Mouse (Mus musculus) CH12.LX (cell line): ENCODE data around the gene Gfod2. TPM values are rescaled to one million over a fixed set of nuclear protein-coding genes. Genes with fewer than 3 reads are reported as not detected.
A peak's percentile ranks its signal among the peaks of the same experiment; 100 is the strongest.

Experiments used
- DNase-seq: peaks from one replicate; pipeline ENCODE4 v3.0.0-alpha.2; 2013; ENCODE audit errors: extremely low read depth
- H3K27ac ChIP-seq: 2 replicates; pipeline ENCODE4 v1.5.1; 2012; ENCODE audit warnings: low read depth, mild to moderate bottlenecking, control low read depth, moderate library complexity; ENCODE audit not compliant: insufficient read depth
- H3K27me3 ChIP-seq: replicated peaks from 2 replicates; pipeline ENCODE3; 2012; ENCODE audit warnings: inconsistent platforms
- H3K36me3 ChIP-seq, 2 experiments: replicated peaks in 1 of 2; 2 replicates each; pipeline versions ENCODE3 to v1.6.1; 2012; ENCODE audit warnings: inconsistent platforms in 1 of 2, low read length in 1 of 2, mild to moderate bottlenecking in 1 of 2, mixed read lengths in 1 of 2, moderate library complexity in 1 of 2; ENCODE audit not compliant: control insufficient read depth in 1 of 2, insufficient read depth in 1 of 2
- H3K4me1 ChIP-seq, 2 experiments: 2 replicates each; pipeline ENCODE4 v1.6.1; 2012; ENCODE audit warnings: inconsistent platforms in 1 of 2, moderate library complexity in 1 of 2; ENCODE audit not compliant: insufficient read depth in 2 of 2, control insufficient read depth in 1 of 2
- H3K4me2 ChIP-seq: 2 replicates; pipeline ENCODE4 v1.6.1; 2012; ENCODE audit warnings: low read depth, mild to moderate bottlenecking, control low read depth; ENCODE audit not compliant: poor library complexity, insufficient read depth, severe bottlenecking
- H3K4me3 ChIP-seq, 3 experiments: fragments of 150-350 bp in 1 of 3; sonication (generic) in 1 of 3; replicated peaks in 1 of 3; 2 replicates each; pipeline versions ENCODE3 to v1.5.1; 2011 to 2012; ENCODE audit warnings: low read depth in 2 of 3, low read length in 2 of 3, mild to moderate bottlenecking in 2 of 3, moderate library complexity in 2 of 3, control low read depth in 1 of 3, improper control_type of control experiment in 1 of 3, inconsistent platforms in 1 of 3, mixed read lengths in 1 of 3; ENCODE audit not compliant: poor library complexity in 1 of 3
- H3K79me2 ChIP-seq: replicated peaks from 2 replicates; pipeline ENCODE4 v1.6.1; 2012; ENCODE audit warnings: mild to moderate bottlenecking, moderate library complexity; ENCODE audit not compliant: control insufficient read depth, poor library complexity, insufficient read depth, severe bottlenecking; ENCODE audit errors: extremely low read depth
- H3K9ac ChIP-seq: 2 replicates; pipeline ENCODE4 v1.6.1; 2012; ENCODE audit warnings: low read depth, mild to moderate bottlenecking, control low read depth, moderate library complexity; ENCODE audit not compliant: insufficient read depth
- H3K9me3 ChIP-seq: replicated peaks from 2 replicates; pipeline ENCODE3; 2012; ENCODE audit warnings: low read length, inconsistent platforms, mixed read lengths
- CTCF ChIP-seq, 2 experiments: IDR thresholded peaks in 1 of 2; conservative IDR thresholded peaks in 1 of 2; 2 replicates each; pipeline ENCODE4 v1.5.1; 2011 to 2012; ENCODE audit warnings: low read depth in 2 of 2, low read length in 2 of 2, improper control_type of control experiment in 1 of 2, inconsistent platforms in 1 of 2, mild to moderate bottlenecking in 1 of 2, moderate library complexity in 1 of 2
- E2F4 ChIP-seq: IDR thresholded peaks from 2 replicates; pipeline ENCODE4 v1.6.1; 2011; ENCODE audit warnings: low read depth, low read length, improper control_type of control experiment; ENCODE audit not compliant: insufficient replicate concordance
- EP300 ChIP-seq: IDR thresholded peaks from 2 replicates; pipeline ENCODE4 v1.6.1; 2011; ENCODE audit warnings: low read length, improper control_type of control experiment
- ETS1 ChIP-seq: conservative IDR thresholded peaks from 2 replicates; pipeline ENCODE4 v1.6.1; 2012; ENCODE audit warnings: low read depth, mild to moderate bottlenecking, inconsistent platforms, low read length, improper control_type of control experiment, moderate library complexity
- GABPA ChIP-seq: IDR thresholded peaks from 2 replicates; pipeline ENCODE4 v1.6.1; 2012; ENCODE audit warnings: low read depth, low read length, improper control_type of control experiment, inconsistent platforms; ENCODE audit not compliant: insufficient replicate concordance
- KAT2A ChIP-seq: IDR thresholded peaks from 2 replicates; pipeline ENCODE4 v1.6.1; 2012; ENCODE audit warnings: low read length, improper control_type of control experiment, inconsistent platforms; ENCODE audit not compliant: insufficient replicate concordance
- MAFK ChIP-seq: IDR thresholded peaks from 2 replicates; pipeline ENCODE4 v1.6.1; 2011; ENCODE audit warnings: low read length, improper control_type of control experiment; ENCODE audit not compliant: insufficient replicate concordance
- MEF2A ChIP-seq: IDR thresholded peaks from 2 replicates; pipeline ENCODE4 v1.6.1; 2014; ENCODE audit warnings: low read depth, mild to moderate bottlenecking, inconsistent platforms, low read length, improper control_type of control experiment, borderline replicate concordance
- PAX5 ChIP-seq: IDR thresholded peaks from 2 replicates; pipeline ENCODE4 v1.6.1; 2012; ENCODE audit warnings: low read length, inconsistent platforms, mixed read lengths
- POLR2A ChIP-seq: IDR thresholded peaks from 2 replicates; pipeline ENCODE4 v1.6.1; 2011; ENCODE audit warnings: low read depth, mild to moderate bottlenecking, improper control_type of control experiment, low read length
- POLR2AphosphoS2 ChIP-seq: IDR thresholded peaks from 2 replicates; pipeline ENCODE4 v1.6.1; 2011; ENCODE audit warnings: low read depth, low read length, improper control_type of control experiment
- RAD21 ChIP-seq: IDR thresholded peaks from 2 replicates; pipeline ENCODE4 v1.6.1; 2011; ENCODE audit warnings: low read depth, mild to moderate bottlenecking, low read length, improper control_type of control experiment, moderate library complexity
- RCOR1 ChIP-seq: conservative IDR thresholded peaks from 2 replicates; pipeline ENCODE4 v1.6.1; 2012; ENCODE audit warnings: low read depth, mild to moderate bottlenecking, inconsistent platforms, low read length, improper control_type of control experiment
- SMC3 ChIP-seq: IDR thresholded peaks from 2 replicates; pipeline ENCODE4 v1.6.1; 2011; ENCODE audit warnings: low read depth, low read length, improper control_type of control experiment
- TCF12 ChIP-seq: IDR thresholded peaks from 2 replicates; pipeline ENCODE4 v1.6.1; 2014; ENCODE audit warnings: low read depth, mild to moderate bottlenecking, inconsistent platforms, low read length, improper control_type of control experiment
- USF2 ChIP-seq: conservative IDR thresholded peaks from 2 replicates; pipeline ENCODE4 v1.6.1; 2011; ENCODE audit warnings: low read depth, low read length, improper control_type of control experiment
- ZC3H11A ChIP-seq: IDR thresholded peaks from 2 replicates; pipeline ENCODE4 v1.6.1; 2012; ENCODE audit warnings: low read depth, mild to moderate bottlenecking, inconsistent platforms, low read length, improper control_type of control experiment
- ZKSCAN1 ChIP-seq: IDR thresholded peaks from 2 replicates; pipeline ENCODE4 v1.6.1; 2012; ENCODE audit warnings: low read depth, inconsistent platforms, low read length, improper control_type of control experiment, borderline replicate concordance
- ZMIZ1 ChIP-seq: IDR thresholded peaks from 2 replicates; pipeline ENCODE4 v1.6.1; 2012; ENCODE audit warnings: low read depth, mild to moderate bottlenecking, inconsistent platforms, low read length, improper control_type of control experiment
- ZNF384 ChIP-seq: IDR thresholded peaks from 2 replicates; pipeline ENCODE4 v1.6.1; 2012; ENCODE audit warnings: low read depth, low read length, improper control_type of control experiment, inconsistent platforms
- dilution Hi-C: fragments of 300-500 bp; cut with MboI; formaldehyde crosslinking; loops from 2 replicates; pipeline ENCODE4 v1.14.3; 2020; ENCODE audit warnings: low sequenced_read_pairs; ENCODE audit not compliant: extremely low pct_unique_long_range_greater_than_20kb, extremely low pct_ligation_motif_present
- in situ Hi-C: fragments of 300-500 bp; cut with MboI; formaldehyde crosslinking; loops from 3 replicates; pipeline ENCODE4 v1.14.3; 2019; ENCODE audit warnings: low sequenced_read_pairs, low pct_ligation_motif_present, low pct_unique_long_range_greater_than_20kb, mixed read lengths
- polyA plus RNA-seq: library from polyadenylated mRNA; unstranded; fragments of >175 nt; gene quantifications from 2 replicates; pipeline ENCODE4 v1.2.1, GENCODE M21; 2012; ENCODE audit warnings: low read depth; ENCODE audit not compliant: insufficient read length
- total RNA-seq, 2 experiments: library from RNA; depleted of rRNA; stranded (reverse); fragments of 300-350 nt in 1 of 2; fragments of >200 nt in 1 of 2; gene quantifications; 2 replicates each; pipeline ENCODE4 v1.2.3; 2012 to 2014

Gfod2 gene
- total and polyA plus RNA-seq, 3 experiments, result 1.7 to 3.1 (median 3.1) TPM

DNA sequence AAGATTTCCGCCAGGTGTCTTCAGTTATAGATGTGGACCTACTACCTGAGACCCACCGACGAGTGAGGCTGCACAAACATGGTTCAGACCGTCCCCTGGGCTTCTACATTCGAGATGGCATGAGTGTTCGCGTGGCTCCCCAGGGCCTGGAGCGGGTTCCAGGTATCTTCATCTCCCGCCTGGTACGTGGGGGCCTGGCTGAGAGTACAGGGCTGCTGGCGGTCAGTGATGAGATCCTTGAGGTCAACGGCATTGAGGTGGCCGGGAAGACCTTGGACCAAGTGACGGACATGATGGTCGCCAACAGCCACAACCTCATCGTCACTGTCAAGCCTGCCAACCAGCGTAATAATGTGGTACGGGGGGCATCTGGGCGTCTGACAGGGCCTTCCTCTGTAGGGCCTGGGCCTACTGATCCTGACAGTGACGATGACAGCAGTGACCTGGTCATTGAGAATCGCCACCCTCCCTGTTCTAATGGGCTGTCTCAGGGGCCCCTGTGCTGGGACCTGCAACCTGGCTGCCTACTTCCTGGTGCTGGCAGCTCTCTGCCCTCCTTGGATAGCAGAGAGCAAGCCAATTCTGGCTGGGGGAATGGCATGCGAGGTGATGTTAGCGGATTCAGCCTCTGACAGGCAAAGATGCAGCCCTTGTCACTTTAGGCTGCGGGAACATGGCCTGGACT lies 55.6 kb downstream of the Gfod2 start:
- no peak overlapping the region for H3K4me3 ChIP-seq
- H3K4me2 ChIP-seq, result no peak overlapping the region
- in situ Hi-C loops, result loop anchor here (5.0 to 25.0 kb wide), 2 partner anchors 106 to 334 kb away; no protein-coding TSS in a partner anchor
- peaks cover 34 to 55% of the 10 kb centered on the region in 2 experiments for H3K36me3 ChIP-seq
- H3K79me2 ChIP-seq, result no peaks in the 10 kb centered on the region; the same call in 1 of the 2 replicates
- H3K9me3 ChIP-seq, result no peaks in the 10 kb centered on the region
- no peak overlapping the region for H3K27ac ChIP-seq
- no peaks in the 10 kb centered on the region for H3K27me3 ChIP-seq
- TF ChIP-seq ZMIZ1 (no peak), TCF12 (no peak), ZC3H11A (no peak), E2F4 (no peak), KAT2A (no peak), PAX5 (no peak), GABPA (no peak), RAD21 (no peak), SMC3 (no peak), RCOR1 (no peak), MAFK (no peak)
- TF ChIP-seq, all 38 proteins: peak for 0
- dilution Hi-C loops, result no loop called here
- Histone ChIP-seq H3K9ac (no peak overlapping the region), H3K4me1 (peaks cover 12 to 44% of the 10 kb centered on the region in 2 experiments)
- DNase-seq, result no peak

DNA sequence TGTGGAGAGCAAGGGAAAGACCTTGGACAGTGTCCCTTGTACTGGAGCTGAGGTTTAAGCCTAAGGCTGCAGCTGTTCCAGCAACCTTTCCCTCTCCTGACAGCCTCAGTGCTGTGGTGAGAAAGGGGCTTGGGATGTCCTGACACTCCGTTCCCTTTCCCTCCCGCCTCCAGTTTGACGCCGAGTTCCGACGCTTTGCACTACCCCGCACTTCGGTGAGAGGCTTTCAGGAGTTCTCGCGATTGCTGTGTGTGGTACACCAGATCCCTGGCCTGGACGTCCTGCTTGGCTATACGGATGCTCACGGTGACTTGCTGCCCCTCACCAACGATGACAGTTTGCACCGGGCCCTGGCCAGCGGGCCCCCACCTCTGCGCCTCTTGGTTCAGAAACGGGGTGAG lies 56.5 kb downstream of the Gfod2 start:
- DNase-seq, result no peak
- Histone ChIP-seq H3K27me3 (no peaks in the 10 kb centered on the region), H3K27ac (no peak overlapping the region), H3K9me3 (no peaks in the 10 kb centered on the region), H3K9ac (peak overlapping the region; percentile 38; the same call in 1 of the 2 replicates), H3K4me2 (peak overlapping the region; percentile 56), H3K4me3 (peak overlapping the region; percentile 47 to 56 (median 53)), H3K36me3 (peaks cover 42 to 63% of the 10 kb centered on the region in 2 experiments), H3K79me2 (no peaks in the 10 kb centered on the region; the same call in 1 of the 2 replicates), H3K4me1 (peaks cover 12 to 42% of the 10 kb centered on the region in 2 experiments)
- in situ Hi-C loops, result loop anchor here (5.0 to 25.0 kb wide), 2 partner anchors 105 to 335 kb away; no protein-coding TSS in a partner anchor
- dilution Hi-C loops, result no loop called here
- TF ChIP-seq SMC3 (no peak), ZNF384 (no peak), ZMIZ1 (no peak), ZKSCAN1 (no peak), EP300 (no peak), POLR2A (no peak; the same call in 1 of the 2 replicates), RCOR1 (no peak), CTCF (conservative IDR thresholded peaks at IDR 0.05 in 1 of 2, IDR thresholded peaks at IDR 0.05 in 1 of 2; ENCODE audit: low read depth in 2 of 2, low read length in 2 of 2) (no peak), ETS1 (no peak), RAD21 (no peak), USF2 (no peak), POLR2AphosphoS2 (no peak), MEF2A (no peak), PAX5 (no peak), MAFK (no peak), GABPA (no peak)
